Mouse (Mus musculus): Measurements from ENCODE around the gene Olfr1048. TPM values are rescaled to one million over a fixed set of nuclear protein-coding genes. Genes with fewer than 3 reads are reported as not detected.

The Olfr1048 gene
- polyA plus RNA-seq (2012; rRNA removed): not detected in 2 replicates

GRCm38 (mm10) chr2:86240189-86240588 is at the start of gene Olfr1048:
TSS of gene Olfr1048 (minus strand) at chr2:86240289.

GRCm38 (mm10) chr2:86278988-86279387 is 38.9 kb upstream of the Olfr1048 start, which contains the start of gene Olfr1051:
TSS of gene Olfr1051 (minus strand) at chr2:86279088.

GRCm38 (mm10) chr2:86258228-86258627 is 18.1 kb upstream of the Olfr1048 start, which contains the start of gene Olfr1049:
TSS of gene Olfr1049 (minus strand) at chr2:86258328.

GRCm38 (mm10) chr2:86231301-86231700 is 8.8 kb downstream of the Olfr1048 start, which contains the start of gene Olfr1047:
TSS of gene Olfr1047 (minus strand) at chr2:86231401.

GRCm38 (mm10) chr2:86219214-86219613 is 20.9 kb downstream of the Olfr1048 start, which contains the start of gene Olfr1046:
TSS of gene Olfr1046 (minus strand) at chr2:86219314.

GRCm38 (mm10) chr2:86202909-86203308 is 37.2 kb downstream of the Olfr1048 start, which contains the start of gene Olfr1045:
TSS of gene Olfr1045 (minus strand) at chr2:86203009.

GRCm38 (mm10) chr2:86185583-86185982 is 54.5 kb downstream of the Olfr1048 start, which contains the start of gene Olfr52:
TSS of gene Olfr52 (minus strand) at chr2:86185683.

Other genes starting within 250 kb of the Olfr1048 start
- not detected in 2 replicates for gene Olfr1031, start 250.0 kb downstream of the Olfr1048 start, polyA plus RNA-seq (2012; rRNA removed)
- gene Olfr1032, start 234.7 kb downstream of the Olfr1048 start, polyA plus RNA-seq (2012; rRNA removed): not detected in 2 replicates
- gene Olfr1033, start 219.7 kb downstream of the Olfr1048 start, polyA plus RNA-seq (2012; rRNA removed): 0.28 and 0.37 TPM in 2 replicates
- gene Olfr1034, start 194.4 kb downstream of the Olfr1048 start, polyA plus RNA-seq (2012; rRNA removed): 0.06 and 0.09 TPM in 2 replicates
- not detected in 2 replicates for gene Olfr1036, start 166.3 kb downstream of the Olfr1048 start, polyA plus RNA-seq (2012; rRNA removed)
- not detected in 2 replicates for gene Olfr1037, start 152.9 kb downstream of the Olfr1048 start, polyA plus RNA-seq (2012; rRNA removed)
- gene Olfr1039, start 104.4 kb downstream of the Olfr1048 start, polyA plus RNA-seq (2012; rRNA removed): not detected in 2 replicates
- not detected in 2 replicates for gene Olfr1040, start 93.6 kb downstream of the Olfr1048 start, polyA plus RNA-seq (2012; rRNA removed)
- not detected in 2 replicates for gene Olfr1042, start 78.5 kb downstream of the Olfr1048 start, polyA plus RNA-seq (2012; rRNA removed)
- not detected in 2 replicates for gene Olfr1043, start 72.8 kb downstream of the Olfr1048 start, polyA plus RNA-seq (2012; rRNA removed)
- not detected in 2 replicates for gene Olfr1044, start 62.5 kb downstream of the Olfr1048 start, polyA plus RNA-seq (2012; rRNA removed)
- gene Olfr52, start 54.6 kb downstream of the Olfr1048 start, polyA plus RNA-seq (2012; rRNA removed): not detected in 2 replicates
- gene Olfr1045, start 37.3 kb downstream of the Olfr1048 start, polyA plus RNA-seq (2012; rRNA removed): not detected in 2 replicates
- gene Olfr1046, start 21.0 kb downstream of the Olfr1048 start, polyA plus RNA-seq (2012; rRNA removed): not detected in 2 replicates
- not detected in 2 replicates for gene Olfr1047, start 8.9 kb downstream of the Olfr1048 start, polyA plus RNA-seq (2012; rRNA removed)
- not detected in 2 replicates for gene Olfr1049, start 18.0 kb upstream of the Olfr1048 start, polyA plus RNA-seq (2012; rRNA removed)
- not detected in 2 replicates for gene Olfr1051, start 38.8 kb upstream of the Olfr1048 start, polyA plus RNA-seq (2012; rRNA removed)
- gene Olfr1052, start 52.2 kb upstream of the Olfr1048 start, polyA plus RNA-seq (2012; rRNA removed): not detected in 2 replicates
- not detected in 2 replicates for gene Olfr1053, start 75.0 kb upstream of the Olfr1048 start, polyA plus RNA-seq (2012; rRNA removed)
- gene Olfr1054, start 95.1 kb upstream of the Olfr1048 start, polyA plus RNA-seq (2012; rRNA removed): not detected in 2 replicates
- gene Olfr1055, start 110.0 kb upstream of the Olfr1048 start, polyA plus RNA-seq (2012; rRNA removed): not detected in 2 replicates
- gene Olfr1056, start 122.2 kb upstream of the Olfr1048 start, polyA plus RNA-seq (2012; rRNA removed): not detected in 2 replicates
- gene Olfr1057, start 138.1 kb upstream of the Olfr1048 start, polyA plus RNA-seq (2012; rRNA removed): not detected in 2 replicates
- gene Olfr1058, start 148.3 kb upstream of the Olfr1048 start, polyA plus RNA-seq (2012; rRNA removed): not detected in 2 replicates
- gene Olfr1061, start 173.8 kb upstream of the Olfr1048 start, polyA plus RNA-seq (2012; rRNA removed): not detected in 2 replicates
- gene Olfr1062, start 186.5 kb upstream of the Olfr1048 start, polyA plus RNA-seq (2012; rRNA removed): not detected in 2 replicates
- not detected in 2 replicates for gene Olfr1065, start 210.3 kb upstream of the Olfr1048 start, polyA plus RNA-seq (2012; rRNA removed)
- gene Olfr1066, start 216.0 kb upstream of the Olfr1048 start, polyA plus RNA-seq (2012; rRNA removed): not detected in 2 replicates
- gene Olfr228, start 247.1 kb upstream of the Olfr1048 start, polyA plus RNA-seq (2012; rRNA removed): not detected in 2 replicates

Measured in liver, embryonic 14 days (tissue).